Mouse (Mus musculus): ENCODE data around the gene Cdk14. TPM values are rescaled to one million over a fixed set of nuclear protein-coding genes. Genes with fewer than 3 reads are reported as not detected.

Gene Cdk14
- total and polyA plus RNA-seq, 2 experiments from 2014 or later = 53.0 to 63.9 TPM

GRCm38 (mm10) chr5:4876653-4877091 lies 543.4 kb downstream of the Cdk14 start:
- ATAC-seq (peak; percentile 82), DNase-seq (ENCODE audit: low spot score) (peak; percentile 43)
- no peaks in the 10 kb centered on the region for H3K9me3 ChIP-seq (ENCODE audit: low read length)
- 69% methylated on average over 15 of the region's 15 CpGs for WGBS
- H3K9ac ChIP-seq (replicated peaks; ENCODE audit: low read length) = no peak overlapping the region
- peaks cover 4% of the 10 kb centered on the region; the same call in 1 of the 2 replicates for H3K4me1 ChIP-seq (ENCODE audit: insufficient read depth, low read length)
- no peaks in the 10 kb centered on the region for H3K36me3 ChIP-seq (ENCODE audit: insufficient read depth, low read length)
- peak; percentile 14; the same call in 1 of the 2 replicates for TF ChIP-seq CTCF (IDR thresholded peaks at IDR 0.05; ENCODE audit: low read depth)
- no peak overlapping the region for H3K4me3 ChIP-seq (ENCODE audit: low read length)
- H3K4me2 ChIP-seq (ENCODE audit: low read depth, low read length) = 0 out of 2 replicates have a peak overlapping the region, but pooled peaks have one; percentile 5
- no peaks in the 10 kb centered on the region for H3K27me3 ChIP-seq (ENCODE audit: insufficient read depth, low read length)
- H3K27ac ChIP-seq = peak overlapping the region; percentile 15; the same call in 1 of the 2 replicates

- no peak for ATAC-seq
- WGBS = 52% methylated on average over 4 of the region's 4 CpGs
- H3K27ac ChIP-seq = no peak overlapping the region
- H3K4me1 ChIP-seq (ENCODE audit: insufficient read depth, low read length) = 0 out of 2 replicates have a peak, but pooled peaks cover 4% of the 10 kb centered on the region
- H3K9me3 ChIP-seq (ENCODE audit: low read length) = no peaks in the 10 kb centered on the region
- DNase-seq (ENCODE audit: low spot score) = no peak
- H3K27me3 ChIP-seq (ENCODE audit: insufficient read depth, low read length) = no peaks in the 10 kb centered on the region
- no peak for TF ChIP-seq CTCF (IDR thresholded peaks at IDR 0.05; ENCODE audit: low read depth)
- no peak overlapping the region for H3K4me2 ChIP-seq (ENCODE audit: low read depth, low read length)
- H3K9ac ChIP-seq (replicated peaks; ENCODE audit: low read length) = no peak overlapping the region
- H3K36me3 ChIP-seq (ENCODE audit: insufficient read depth, low read length) = no peaks in the 10 kb centered on the region
- no peak overlapping the region for H3K4me3 ChIP-seq (ENCODE audit: low read length)
Measured at GRCm38 (mm10) chr5:4870041-4870726, 549.9 kb downstream of the Cdk14 start.

GRCm38 (mm10) chr5:4868563-4869120 lies 551.5 kb downstream of the Cdk14 start:
- H3K27me3 ChIP-seq (ENCODE audit: insufficient read depth, low read length) = no peaks in the 10 kb centered on the region
- TF ChIP-seq CTCF (IDR thresholded peaks at IDR 0.05; ENCODE audit: low read depth) = no peak
- H3K4me2 ChIP-seq (ENCODE audit: low read depth, low read length) = no peak overlapping the region
- no peak overlapping the region for H3K4me3 ChIP-seq (ENCODE audit: low read length)
- no peak overlapping the region for H3K27ac ChIP-seq
- DNase-seq (ENCODE audit: low spot score) (no peak), ATAC-seq (no peak)
- H3K36me3 ChIP-seq (ENCODE audit: insufficient read depth, low read length) = no peaks in the 10 kb centered on the region
- H3K9ac ChIP-seq (replicated peaks; ENCODE audit: low read length) = no peak overlapping the region
- H3K9me3 ChIP-seq (ENCODE audit: low read length) = no peaks in the 10 kb centered on the region
- WGBS = 36% methylated on average over 6 of the region's 6 CpGs
- 0 out of 2 replicates have a peak, but pooled peaks cover 4% of the 10 kb centered on the region for H3K4me1 ChIP-seq (ENCODE audit: insufficient read depth, low read length)

GRCm38 (mm10) chr5:4867849-4868562 lies 552.1 kb downstream of the Cdk14 start:
- Histone ChIP-seq H3K4me1 (ENCODE audit: insufficient read depth, low read length) (0 out of 2 replicates have a peak, but pooled peaks cover 4% of the 10 kb centered on the region), H3K4me3 (ENCODE audit: low read length) (no peak overlapping the region), H3K9me3 (ENCODE audit: low read length) (no peaks in the 10 kb centered on the region), H3K27ac (no peak overlapping the region), H3K9ac (replicated peaks; ENCODE audit: low read length) (no peak overlapping the region), H3K36me3 (ENCODE audit: insufficient read depth, low read length) (no peaks in the 10 kb centered on the region), H3K4me2 (ENCODE audit: low read depth, low read length) (no peak overlapping the region), H3K27me3 (ENCODE audit: insufficient read depth, low read length) (no peaks in the 10 kb centered on the region)
- no peak for DNase-seq (ENCODE audit: low spot score)
- WGBS = 32% methylated on average over 6 of the region's 6 CpGs
- no peak for TF ChIP-seq CTCF (IDR thresholded peaks at IDR 0.05; ENCODE audit: low read depth)
- no peak for ATAC-seq

GRCm38 (mm10) chr5:4866945-4867344 lies 553.2 kb downstream of the Cdk14 start:
- no peak for TF ChIP-seq CTCF (IDR thresholded peaks at IDR 0.05; ENCODE audit: low read depth)
- Histone ChIP-seq H3K4me3 (ENCODE audit: low read length) (no peak overlapping the region), H3K27me3 (ENCODE audit: insufficient read depth, low read length) (no peaks in the 10 kb centered on the region), H3K9ac (replicated peaks; ENCODE audit: low read length) (no peak overlapping the region), H3K9me3 (ENCODE audit: low read length) (no peaks in the 10 kb centered on the region), H3K36me3 (ENCODE audit: insufficient read depth, low read length) (no peaks in the 10 kb centered on the region), H3K4me1 (ENCODE audit: insufficient read depth, low read length) (0 out of 2 replicates have a peak, but pooled peaks cover 4% of the 10 kb centered on the region), H3K27ac (no peak overlapping the region), H3K4me2 (ENCODE audit: low read depth, low read length) (no peak overlapping the region)
- no peak for DNase-seq (ENCODE audit: low spot score)
- 69% methylated on average over 8 of the region's 8 CpGs for WGBS
- ATAC-seq = no peak

- Histone ChIP-seq H3K4me2 (ENCODE audit: low read depth, low read length) (no peak overlapping the region), H3K36me3 (ENCODE audit: insufficient read depth, low read length) (no peaks in the 10 kb centered on the region)
Measured at GRCm38 (mm10) chr5:4866099-4866498, 554.0 kb downstream of the Cdk14 start.

More at GRCm38 (mm10) chr5:4866099-4866498, 554.0 kb downstream of the Cdk14 start:
- no peak overlapping the region for H3K4me3 ChIP-seq (ENCODE audit: low read length)
- DNase-seq (ENCODE audit: low spot score) (no peak), ATAC-seq (no peak)
- 0 out of 2 replicates have a peak, but pooled peaks cover 10% of the 10 kb centered on the region for H3K4me1 ChIP-seq (ENCODE audit: insufficient read depth, low read length)
- no peak for TF ChIP-seq CTCF (IDR thresholded peaks at IDR 0.05; ENCODE audit: low read depth)
- H3K27me3 ChIP-seq (ENCODE audit: insufficient read depth, low read length) = no peaks in the 10 kb centered on the region
- 43% methylated on average over 1 of the region's 1 CpGs for WGBS
- no peak overlapping the region for H3K9ac ChIP-seq (replicated peaks; ENCODE audit: low read length)
- H3K27ac ChIP-seq = no peak overlapping the region
- no peaks in the 10 kb centered on the region for H3K9me3 ChIP-seq (ENCODE audit: low read length)
